Mouse (Mus musculus): ENCODE measurements around the gene Ppp1r14d. TPM values are rescaled to one million over a fixed set of nuclear protein-coding genes. Genes with fewer than 3 reads are reported as not detected.

Ppp1r14d gene
- polyA plus RNA-seq, 1 experiment from 2014 or later = 0.57 TPM

- no peaks in the 10 kb centered on the region for H3K4me1 ChIP-seq (replicated peaks; ENCODE audit: control insufficient read depth, insufficient read depth)
- DNase-seq (ENCODE audit: low spot score) = no peak
- no peak for ATAC-seq (ENCODE audit: low FRiP score, low TSS enrichment)
- no peak overlapping the region for H3K4me3 ChIP-seq (ENCODE audit: low read depth, low read length)
- no peak overlapping the region for H3K4me2 ChIP-seq (replicated peaks; ENCODE audit: low read depth)
- TF ChIP-seq CTCF (IDR thresholded peaks at IDR 0.05; ENCODE audit: low read depth) (no peak), EP300 (optimal IDR thresholded peaks at IDR 0.05) (no peak)
- no peak overlapping the region for H3K9ac ChIP-seq (ENCODE audit: low read length)
- peaks cover 3% of the 10 kb centered on the region; the same call in 1 of the 2 replicates for H3K27me3 ChIP-seq (ENCODE audit: control insufficient read depth, insufficient read depth, low read length)
- 79% methylated on average over 4 of the region's 4 CpGs for WGBS
- no peaks in the 10 kb centered on the region for H3K9me3 ChIP-seq (ENCODE audit: control insufficient read depth, low read length)
- H3K27ac ChIP-seq (replicated peaks) = no peak overlapping the region
- no peaks in the 10 kb centered on the region for H3K36me3 ChIP-seq (ENCODE audit: control insufficient read depth, insufficient read depth, low read length)
Measured at GRCm38 (mm10) chr2:119240819-119241186, 11.1 kb upstream of the Ppp1r14d start.

- H3K36me3 ChIP-seq (ENCODE audit: control insufficient read depth, insufficient read depth, low read length) = no peaks in the 10 kb centered on the region
- H3K27ac ChIP-seq (replicated peaks) = peak overlapping the region; percentile 40; the same call in 1 of the 2 replicates
- peak overlapping the region; percentile 69 for H3K4me2 ChIP-seq (replicated peaks; ENCODE audit: low read depth)
- TF ChIP-seq EP300 (optimal IDR thresholded peaks at IDR 0.05) = no peak
- no peak for TF ChIP-seq CTCF (IDR thresholded peaks at IDR 0.05; ENCODE audit: low read depth)
- H3K9me3 ChIP-seq (ENCODE audit: control insufficient read depth, low read length) = no peaks in the 10 kb centered on the region
- DNase-seq (ENCODE audit: low spot score) = peak; percentile 45
- peaks cover 3% of the 10 kb centered on the region; the same call in 1 of the 2 replicates for H3K27me3 ChIP-seq (ENCODE audit: control insufficient read depth, insufficient read depth, low read length)
- no peak overlapping the region for H3K9ac ChIP-seq (ENCODE audit: low read length)
- H3K4me1 ChIP-seq (replicated peaks; ENCODE audit: control insufficient read depth, insufficient read depth) = no peaks in the 10 kb centered on the region
- ATAC-seq (ENCODE audit: low FRiP score, low TSS enrichment) = no peak
- WGBS = 56% methylated on average over 4 of the region's 4 CpGs
- 0 out of 2 replicates have a peak overlapping the region, but pooled peaks have one; percentile 6 for H3K4me3 ChIP-seq (ENCODE audit: low read depth, low read length)
Measured at GRCm38 (mm10) chr2:119240075-119240818, 10.5 kb upstream of the Ppp1r14d start.

- Histone ChIP-seq H3K27ac (replicated peaks) (peak overlapping the region; percentile 93), H3K9me3 (ENCODE audit: control insufficient read depth, low read length) (no peaks in the 10 kb centered on the region), H3K4me1 (replicated peaks; ENCODE audit: control insufficient read depth, insufficient read depth) (no peaks in the 10 kb centered on the region), H3K4me2 (replicated peaks; ENCODE audit: low read depth) (peak overlapping the region; percentile 69), H3K4me3 (ENCODE audit: low read depth, low read length) (peak overlapping the region; percentile 56), H3K36me3 (ENCODE audit: control insufficient read depth, insufficient read depth, low read length) (no peaks in the 10 kb centered on the region), H3K9ac (ENCODE audit: low read length) (peak overlapping the region; percentile 76), H3K27me3 (ENCODE audit: control insufficient read depth, insufficient read depth, low read length) (peaks cover 3% of the 10 kb centered on the region; the same call in 1 of the 2 replicates)
- DNase-seq (ENCODE audit: low spot score) (peak; percentile 84), ATAC-seq (ENCODE audit: low FRiP score, low TSS enrichment) (peak; percentile 84)
- no peak for TF ChIP-seq EP300 (optimal IDR thresholded peaks at IDR 0.05)
- TF ChIP-seq CTCF (IDR thresholded peaks at IDR 0.05; ENCODE audit: low read depth) = no peak
- WGBS = 29% methylated on average over 2 of the region's 2 CpGs
Measured at GRCm38 (mm10) chr2:119238671-119239070, 9.0 kb upstream of the Ppp1r14d start.

GRCm38 (mm10) chr2:119237871-119238220 lies 8.1 kb upstream of the Ppp1r14d start:
- TF ChIP-seq CTCF (IDR thresholded peaks at IDR 0.05; ENCODE audit: low read depth) (no peak), EP300 (optimal IDR thresholded peaks at IDR 0.05) (no peak)

GRCm38 (mm10) chr2:119237210-119237870 lies 7.6 kb upstream of the Ppp1r14d start, which contains the start of gene Spint1:
Gene Spint1, plus strand, starts transcription at chr2:119237362.
- Histone ChIP-seq H3K4me1 (replicated peaks; ENCODE audit: control insufficient read depth, insufficient read depth) (no peaks in the 10 kb centered on the region), H3K4me2 (replicated peaks; ENCODE audit: low read depth) (peak within 1 kb of the TSS; percentile 69), H3K36me3 (ENCODE audit: control insufficient read depth, insufficient read depth, low read length) (no peaks in the 10 kb centered on the region), H3K4me3 (ENCODE audit: low read depth, low read length) (peak within 1 kb of the TSS; percentile 56), H3K27ac (replicated peaks) (peak within 1 kb of the TSS; percentile 93), H3K27me3 (ENCODE audit: control insufficient read depth, insufficient read depth, low read length) (peaks cover 3% of the 10 kb centered on the region; the same call in 1 of the 2 replicates), H3K9ac (ENCODE audit: low read length) (peak within 1 kb of the TSS; percentile 76), H3K9me3 (ENCODE audit: control insufficient read depth, low read length) (no peaks in the 10 kb centered on the region)
- DNase-seq (ENCODE audit: low spot score) = peak; percentile 91
- peak; percentile 83 for ATAC-seq (ENCODE audit: low FRiP score, low TSS enrichment)
- WGBS = under 1% methylated on average over 73 of the region's 73 CpGs
- TF ChIP-seq CTCF (IDR thresholded peaks at IDR 0.05; ENCODE audit: low read depth) = no peak
- peak; percentile 14 for TF ChIP-seq EP300 (optimal IDR thresholded peaks at IDR 0.05)

More at GRCm38 (mm10) chr2:119237871-119238220, 8.1 kb upstream of the Ppp1r14d start:
- H3K27ac ChIP-seq (replicated peaks) = peak overlapping the region; percentile 93
- peak overlapping the region; percentile 56 for H3K4me3 ChIP-seq (ENCODE audit: low read depth, low read length)
- no peaks in the 10 kb centered on the region for H3K9me3 ChIP-seq (ENCODE audit: control insufficient read depth, low read length)
- H3K4me1 ChIP-seq (replicated peaks; ENCODE audit: control insufficient read depth, insufficient read depth) = no peaks in the 10 kb centered on the region
- WGBS = 3% methylated on average over 31 of the region's 31 CpGs
- no peaks in the 10 kb centered on the region for H3K36me3 ChIP-seq (ENCODE audit: control insufficient read depth, insufficient read depth, low read length)
- DNase-seq (ENCODE audit: low spot score) = no peak
- peaks cover 3% of the 10 kb centered on the region; the same call in 1 of the 2 replicates for H3K27me3 ChIP-seq (ENCODE audit: control insufficient read depth, insufficient read depth, low read length)
- peak overlapping the region; percentile 76 for H3K9ac ChIP-seq (ENCODE audit: low read length)
- H3K4me2 ChIP-seq (replicated peaks; ENCODE audit: low read depth) = peak overlapping the region; percentile 69
- ATAC-seq (ENCODE audit: low FRiP score, low TSS enrichment) = peak; percentile 1; the same call in 1 of the 2 replicates
